Mouse (Mus musculus) monocyte, adult 2 months (primary cell): ENCODE data around the gene Tecpr1.

Experiments
- DNase-seq, 2 experiments: peaks; one replicate each; pipeline ENCODE4 v3.0.0; 2022; ENCODE audit warnings: low spot score in 2 of 2, low read depth in 1 of 2

Tecpr1 gene

DNA sequence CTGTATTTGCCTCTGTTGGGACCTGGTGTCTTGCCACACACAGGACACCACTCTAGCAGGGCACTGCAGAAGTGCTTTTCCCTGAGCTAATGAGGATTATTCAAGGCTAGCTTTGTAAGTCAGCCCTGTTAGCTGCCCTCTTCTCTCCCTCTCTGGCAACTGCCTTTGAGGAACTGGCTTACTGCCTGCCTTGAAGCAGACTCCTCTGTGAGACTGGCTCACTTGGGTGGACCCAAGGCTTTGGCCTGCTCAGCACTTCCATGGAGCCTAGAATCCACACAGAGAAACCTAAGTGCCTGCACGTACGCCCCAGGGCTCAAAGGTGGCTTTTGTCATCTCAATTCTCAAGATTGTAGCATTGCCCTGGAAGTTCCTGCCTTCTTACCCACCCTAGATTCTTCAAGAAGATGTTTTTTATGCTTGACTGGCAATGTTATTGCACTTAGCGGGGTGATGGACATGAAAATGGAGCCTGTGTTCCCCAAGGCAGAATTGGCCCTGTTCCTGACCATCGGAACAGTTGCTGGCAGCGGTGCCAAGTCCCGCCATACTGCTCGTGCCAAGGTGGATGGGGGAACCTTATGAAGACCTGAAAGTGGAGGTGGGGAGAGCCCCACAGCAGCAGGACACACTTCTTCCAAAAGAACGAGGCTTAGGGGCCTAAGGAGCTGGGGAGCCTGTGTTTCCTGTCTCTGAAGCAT, 54.0 kb downstream of the Tecpr1 start:
- DNase-seq = no peak

DNA sequence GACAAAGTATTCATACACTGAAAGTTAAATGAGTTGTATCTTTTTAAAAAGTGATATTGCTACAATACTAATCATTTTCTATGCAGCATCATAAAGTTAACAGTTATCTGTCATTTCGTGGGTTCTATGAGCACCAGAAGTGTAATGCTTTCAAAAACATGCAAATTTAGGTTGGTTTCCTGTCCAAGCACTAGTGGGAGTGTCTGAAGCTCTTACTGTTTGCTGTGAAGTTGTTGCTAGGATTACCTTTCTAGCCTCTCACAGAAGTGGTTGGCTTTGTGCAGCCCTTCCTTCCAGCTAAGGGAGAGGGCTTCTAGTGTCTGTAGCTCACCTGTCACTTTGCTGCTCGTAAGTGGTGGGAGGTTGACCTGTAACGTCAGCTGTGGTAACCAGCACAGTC, 57.7 kb downstream of the Tecpr1 start:
- no peak for DNase-seq

DNA sequence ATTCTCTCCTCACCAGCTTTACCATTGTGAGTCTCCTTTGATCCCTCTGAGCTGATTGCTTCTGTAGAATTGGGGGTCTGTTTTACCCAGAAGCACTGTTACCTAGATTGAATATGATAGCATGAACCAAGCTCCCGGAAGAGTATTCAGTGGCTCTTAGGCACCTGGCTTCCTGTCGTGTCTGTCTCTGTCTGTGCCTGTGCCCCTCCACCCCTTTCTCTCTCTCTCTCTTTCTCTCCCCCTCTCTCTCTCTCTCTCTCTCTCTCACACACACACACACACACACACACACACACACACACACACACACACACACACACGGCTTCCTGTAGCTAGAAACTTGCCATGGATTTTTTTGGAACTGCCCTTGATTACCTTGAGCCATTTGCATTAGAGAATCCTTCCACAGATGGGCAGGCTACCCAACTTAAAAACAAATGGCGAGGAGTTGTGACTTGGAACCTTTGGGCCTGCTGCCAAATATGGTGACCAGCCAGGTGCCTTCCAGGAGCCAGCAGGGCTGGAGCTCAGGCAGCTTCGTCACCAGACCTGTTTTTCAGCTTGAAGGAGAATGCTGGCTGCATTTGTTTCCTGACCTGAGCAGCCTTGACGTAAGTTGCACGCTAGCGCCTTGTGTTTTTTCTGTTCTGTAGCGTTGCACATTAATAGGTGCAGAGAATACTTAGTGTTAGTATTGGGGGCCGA, 60.5 kb downstream of the Tecpr1 start:
- no peak for DNase-seq

GRCm38 (mm10) chr5:144162080-144162812, 61.2 kb downstream of the Tecpr1 start:
- DNase-seq = no peak

DNA sequence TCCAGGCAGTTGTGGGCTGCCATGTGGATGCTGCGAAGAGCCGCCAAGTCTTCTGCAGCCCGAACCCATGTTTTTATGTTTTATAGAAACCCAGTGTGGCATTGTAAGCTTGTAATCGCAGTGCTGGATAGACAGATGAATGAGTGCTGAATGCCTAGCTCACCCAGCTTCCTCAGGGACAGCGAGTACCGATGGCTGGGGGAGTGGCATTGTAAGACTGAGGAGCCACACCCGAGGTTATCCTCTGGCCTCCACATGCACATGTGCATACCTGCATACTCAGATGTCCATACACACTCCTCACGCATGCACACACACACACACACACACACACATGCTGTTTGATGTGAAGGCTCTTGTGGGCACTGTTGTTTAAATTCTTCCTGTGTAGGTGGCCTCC, 64.3 kb downstream of the Tecpr1 start:
- no peak for DNase-seq

DNA sequence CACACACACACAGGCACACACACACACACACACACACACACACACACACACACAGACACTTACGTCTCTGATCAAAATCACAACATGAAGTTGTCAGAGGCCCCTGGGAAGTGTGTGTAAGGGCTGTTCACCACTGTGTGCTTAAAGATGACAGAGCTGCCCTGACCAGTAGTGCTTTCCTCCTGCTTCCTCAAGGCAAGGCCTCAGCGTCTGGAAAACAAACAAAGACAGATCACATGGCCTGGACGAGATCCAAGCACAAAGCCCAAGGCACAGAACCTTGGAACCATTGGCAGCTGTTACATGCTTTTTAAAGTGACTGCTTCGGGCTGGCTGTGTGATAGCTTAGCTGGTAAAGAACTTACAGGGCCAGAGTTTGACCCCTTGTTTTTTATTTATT, 64.8 kb downstream of the Tecpr1 start:
- DNase-seq = no peak

GRCm38 (mm10) chr5:144154528-144154927, 68.9 kb downstream of the Tecpr1 start:
- peak; percentile 23 to 31 for DNase-seq

DNA sequence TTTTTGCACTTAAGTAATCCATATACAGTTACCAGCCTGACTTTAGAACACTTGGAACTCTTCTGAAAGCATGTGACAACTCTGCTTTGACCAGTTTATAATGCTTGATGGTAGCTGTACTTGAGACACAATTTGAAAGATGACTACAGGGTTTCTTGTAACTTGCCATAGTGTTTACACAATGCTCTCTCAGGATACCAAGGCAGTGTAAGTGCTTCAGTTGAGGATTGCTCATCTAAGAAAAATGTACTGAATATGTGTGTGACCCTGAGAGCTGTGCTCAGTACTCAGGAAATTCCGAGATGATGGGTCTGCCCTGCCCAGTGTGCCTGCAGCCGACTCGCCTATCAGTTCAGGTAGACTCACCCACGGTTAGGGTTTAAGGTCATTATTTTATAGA, 72.1 kb downstream of the Tecpr1 start:
- DNase-seq = no peak

GRCm38 (mm10) chr5:144149530-144149929, 73.9 kb downstream of the Tecpr1 start:
- no peak for DNase-seq

- no peak for DNase-seq
These were observed 76.5 kb downstream of the Tecpr1 start for GRCm38 (mm10) chr5:144146898-144147297.
